Mouse (Mus musculus) neural tube, embryonic 12.5 days (tissue): ENCODE measurements around the gene Zfp750. TPM values are rescaled to one million over a fixed set of nuclear protein-coding genes. Genes with fewer than 3 reads are reported as not detected.

Experiments
- ATAC-seq: fragments of 200-750 bp; cut with Nextera tagmentation; 2 replicates; pipeline ENCODE4 v1.8.0; 2017; ENCODE audit warnings: low read depth, mild to moderate bottlenecking, moderate TSS enrichment, moderate library complexity; ENCODE audit not compliant: low FRiP score
- H3K27ac ChIP-seq: fragments of 300-500 bp; sonication (generic); 2 replicates; pipeline ENCODE4 v1.5.1; 2016
- H3K27me3 ChIP-seq: fragments of 300-500 bp; sonication (generic); replicated peaks from 2 replicates; pipeline ENCODE4 v1.6.1; 2016; ENCODE audit warnings: mild to moderate bottlenecking
- H3K36me3 ChIP-seq: fragments of 300-500 bp; sonication (generic); 2 replicates; pipeline ENCODE4 v1.6.1; 2016; ENCODE audit warnings: mild to moderate bottlenecking
- H3K4me1 ChIP-seq: fragments of 300-500 bp; sonication (generic); 2 replicates; pipeline ENCODE4 v1.6.1; 2016
- H3K4me2 ChIP-seq: fragments of 300-500 bp; sonication (generic); replicated peaks from 2 replicates; pipeline ENCODE4 v1.6.1; 2016; ENCODE audit warnings: mild to moderate bottlenecking
- H3K4me3 ChIP-seq: fragments of 300-500 bp; sonication (generic); 2 replicates; pipeline ENCODE4 v1.5.1; 2016
- H3K9ac ChIP-seq: fragments of 300-500 bp; sonication (generic); 2 replicates; pipeline ENCODE4 v1.6.1; 2016; ENCODE audit warnings: mild to moderate bottlenecking
- H3K9me3 ChIP-seq: fragments of 300-500 bp; sonication (generic); 2 replicates; pipeline ENCODE4 v1.6.1; 2016; ENCODE audit warnings: mild to moderate bottlenecking
- WGBS: fragments of 180-500 bp; shearing (Covaris S2); methylation state at CpG from one replicate; pipeline ENCODE4 v1.1.7; 2016; 5-methylcytosine and 5-hydroxymethylcytosine counted together
- polyA plus RNA-seq: library from polyadenylated mRNA; unstranded; fragments of >200 nt; fragmentation: Nextera tagmentation; extraction: Ambion mirVana; gene quantifications from 2 replicates; pipeline ENCODE4 v1.2.1, GENCODE M21; 2016

Gene Zfp750
- polyA plus RNA-seq: 0.63 and 0.82 TPM in 2 replicates

DNA sequence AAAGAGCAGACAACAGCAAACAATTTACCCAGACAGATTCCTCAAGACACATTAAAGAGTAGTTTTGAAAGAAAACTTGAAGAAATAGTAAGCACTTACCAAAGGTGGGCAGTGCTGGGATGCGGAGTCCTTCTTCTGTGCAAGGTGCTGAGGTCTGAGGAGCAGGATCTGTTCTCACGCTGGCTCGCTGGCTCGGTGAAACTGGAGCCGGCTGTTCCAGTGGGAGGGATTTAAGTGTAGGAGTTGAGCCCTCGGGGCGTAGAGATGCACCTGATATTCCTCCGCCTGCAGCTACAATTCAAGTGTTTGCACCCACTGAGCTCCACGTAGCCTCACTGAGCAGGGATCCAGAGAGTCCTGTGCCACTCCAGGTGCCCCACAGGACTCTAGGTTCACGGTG lies at the start of gene Zfp750:
Zfp750 (minus strand) TSS at position 203 of the 400 bp plus-strand sequence.
- H3K4me1 ChIP-seq: no peaks in the 10 kb centered on the region
- H3K27ac ChIP-seq: no peak within 1 kb of the TSS
- no peak for ATAC-seq
- WGBS: 48% methylated on average over 10 of the region's 10 CpGs
- H3K4me2 ChIP-seq: no peak within 1 kb of the TSS
- no peaks in the 10 kb centered on the region for H3K27me3 ChIP-seq
- no peak within 1 kb of the TSS for H3K4me3 ChIP-seq
- no peaks in the 10 kb centered on the region for H3K9me3 ChIP-seq
- no peak within 1 kb of the TSS for H3K9ac ChIP-seq
- H3K36me3 ChIP-seq: no peaks in the 10 kb centered on the region

DNA sequence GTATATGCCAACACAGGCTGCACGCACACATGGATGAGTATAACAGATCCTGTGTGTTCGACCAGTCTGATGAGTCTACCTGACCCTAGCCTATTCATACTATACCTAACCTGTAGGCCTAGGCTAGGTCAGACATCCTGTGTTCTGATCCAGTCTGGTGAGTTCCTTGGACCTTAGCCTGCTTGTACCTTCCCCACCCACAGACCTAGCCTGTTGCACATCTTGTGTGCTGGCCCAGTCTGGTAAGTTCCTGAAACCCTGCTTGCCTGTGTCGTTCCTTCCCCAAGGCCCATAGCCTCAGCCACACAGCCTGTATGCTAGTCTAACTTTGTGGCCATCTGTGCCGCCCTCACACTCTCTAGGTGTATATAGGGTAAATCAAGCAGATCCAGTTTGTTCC lies 45.1 kb upstream of the Zfp750 start:
- no peak overlapping the region for H3K9ac ChIP-seq
- WGBS: 95% methylated on average over 4 of the region's 4 CpGs
- ATAC-seq: no peak
- no peaks in the 10 kb centered on the region for H3K27me3 ChIP-seq
- no peak overlapping the region for H3K4me3 ChIP-seq
- H3K27ac ChIP-seq: no peak overlapping the region
- H3K4me1 ChIP-seq: no peaks in the 10 kb centered on the region
- peaks cover 5% of the 10 kb centered on the region; the same call in 1 of the 2 replicates for H3K36me3 ChIP-seq
- no peaks in the 10 kb centered on the region for H3K9me3 ChIP-seq
- no peak overlapping the region for H3K4me2 ChIP-seq

DNA sequence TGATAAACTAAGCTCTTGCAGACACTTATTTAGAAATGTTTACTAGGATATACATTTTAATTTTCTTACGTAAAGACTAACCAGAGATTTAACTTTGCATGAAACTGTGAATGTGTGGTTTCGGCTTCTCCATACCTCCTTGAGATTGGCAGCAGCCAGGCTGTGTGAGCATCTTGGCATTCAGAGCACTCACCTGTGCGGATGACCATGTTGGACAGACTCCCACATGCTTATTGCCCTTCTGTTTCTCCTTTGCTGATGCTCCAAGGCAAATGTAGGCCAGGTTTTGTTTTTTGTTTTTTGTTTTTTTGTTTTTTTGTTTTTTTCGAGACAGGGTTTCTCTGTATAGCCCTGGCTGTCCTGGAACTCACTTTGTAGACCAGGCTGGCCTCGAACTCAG lies 44.2 kb upstream of the Zfp750 start:
- Histone ChIP-seq H3K9me3 (no peaks in the 10 kb centered on the region), H3K27ac (no peak overlapping the region), H3K36me3 (peaks cover 5% of the 10 kb centered on the region; the same call in 1 of the 2 replicates), H3K4me2 (no peak overlapping the region), H3K9ac (no peak overlapping the region), H3K4me3 (no peak overlapping the region), H3K4me1 (no peaks in the 10 kb centered on the region), H3K27me3 (no peaks in the 10 kb centered on the region)
- WGBS: 93% methylated on average over 5 of the region's 5 CpGs
- no peak for ATAC-seq

DNA sequence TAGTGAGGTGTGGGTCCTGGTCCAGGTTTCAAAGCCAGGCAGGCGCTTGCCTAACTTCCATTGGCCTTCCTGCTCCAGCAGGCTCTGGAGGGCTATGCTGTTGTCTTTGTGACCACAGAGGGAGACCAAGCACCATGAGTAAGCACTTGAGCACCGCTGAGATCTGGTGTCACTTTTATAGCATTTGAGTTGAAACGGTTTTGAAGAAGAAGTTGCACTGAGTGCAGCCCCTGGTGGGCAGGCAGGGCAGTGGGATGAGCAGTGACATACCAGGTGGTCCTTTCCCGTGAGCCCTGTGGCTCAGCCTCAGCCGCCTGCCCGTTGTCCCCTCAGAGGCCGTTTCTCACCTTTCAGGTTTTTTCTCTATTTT lies 41.1 kb upstream of the Zfp750 start:
- H3K27me3 ChIP-seq: no peaks in the 10 kb centered on the region
- H3K4me2 ChIP-seq: no peak overlapping the region
- WGBS: 80% methylated on average over 7 of the region's 7 CpGs
- peaks cover 9% of the 10 kb centered on the region for H3K36me3 ChIP-seq
- no peaks in the 10 kb centered on the region for H3K4me1 ChIP-seq
- H3K9me3 ChIP-seq: no peaks in the 10 kb centered on the region
- no peak for ATAC-seq
- H3K4me3 ChIP-seq: no peak overlapping the region
- H3K27ac ChIP-seq: no peak overlapping the region
- H3K9ac ChIP-seq: no peak overlapping the region

DNA sequence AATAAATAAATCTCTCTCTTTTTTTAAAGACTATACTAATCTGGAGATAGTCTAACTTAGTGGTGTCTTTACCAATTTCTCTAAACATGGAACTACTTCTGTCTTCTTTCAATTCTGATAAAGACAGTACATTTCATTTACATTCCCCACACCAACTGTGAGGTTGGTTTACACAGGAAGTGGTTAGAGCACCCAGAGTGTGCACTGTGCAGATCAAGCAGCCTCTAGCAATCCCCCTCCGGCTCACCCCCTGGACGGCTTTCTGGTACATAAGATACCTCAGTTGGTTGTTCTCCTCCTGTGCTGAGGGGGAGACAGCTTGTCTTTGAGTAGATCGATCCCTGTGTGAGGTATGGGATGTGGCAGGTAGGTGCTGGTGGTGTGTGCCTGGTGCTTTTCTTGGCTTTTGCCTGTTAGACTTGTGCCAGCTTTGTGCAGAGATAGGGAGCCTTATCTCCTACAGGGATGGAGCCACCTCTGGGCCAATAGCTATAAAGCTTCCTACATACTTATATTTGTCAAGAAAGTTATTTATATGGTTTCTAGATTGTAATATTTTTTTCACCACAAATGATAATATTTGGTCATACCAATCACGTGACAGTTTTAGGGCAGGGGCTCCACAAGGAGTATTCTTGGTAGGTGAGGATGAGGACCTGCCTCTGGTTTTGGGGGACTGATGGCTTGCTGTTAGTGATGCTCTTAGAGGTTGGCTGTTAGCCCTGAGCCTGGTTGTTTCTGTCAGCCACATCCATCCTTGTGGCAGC lies 40.6 kb upstream of the Zfp750 start:
- Histone ChIP-seq H3K27ac (no peak overlapping the region), H3K9ac (no peak overlapping the region), H3K4me2 (no peak overlapping the region), H3K4me1 (no peaks in the 10 kb centered on the region), H3K9me3 (no peaks in the 10 kb centered on the region), H3K4me3 (no peak overlapping the region), H3K27me3 (no peaks in the 10 kb centered on the region), H3K36me3 (peaks cover 9% of the 10 kb centered on the region)
- no peak for ATAC-seq
- WGBS: 89% methylated on average over 4 of the region's 4 CpGs

DNA sequence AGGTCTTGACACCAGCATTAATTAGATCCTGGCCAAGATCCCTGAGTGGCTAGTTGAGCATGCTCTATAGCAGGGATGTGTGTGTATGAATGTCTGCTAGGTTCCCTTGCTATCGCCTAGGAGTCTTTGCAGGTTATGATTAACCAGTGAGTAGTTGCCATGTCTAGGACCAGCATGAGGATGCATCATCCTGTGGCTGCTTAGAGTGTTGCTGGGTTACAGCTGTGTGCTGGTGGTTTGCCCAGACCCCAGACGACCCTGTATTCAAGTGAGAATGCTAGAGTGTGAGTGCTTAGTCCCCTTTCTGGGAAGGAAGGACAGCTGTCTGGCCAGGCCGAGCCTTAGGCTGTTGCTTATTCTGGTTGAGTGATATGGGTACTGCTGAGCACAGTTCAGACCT lies 39.4 kb upstream of the Zfp750 start:
- WGBS: 95% methylated on average over 3 of the region's 3 CpGs
- no peak for ATAC-seq
- no peaks in the 10 kb centered on the region for H3K4me1 ChIP-seq
- H3K9ac ChIP-seq: no peak overlapping the region
- no peaks in the 10 kb centered on the region for H3K9me3 ChIP-seq
- no peak overlapping the region for H3K4me3 ChIP-seq
- no peak overlapping the region for H3K4me2 ChIP-seq
- no peak overlapping the region for H3K27ac ChIP-seq
- H3K36me3 ChIP-seq: peaks cover 4% of the 10 kb centered on the region; the same call in 1 of the 2 replicates
- H3K27me3 ChIP-seq: no peaks in the 10 kb centered on the region

DNA sequence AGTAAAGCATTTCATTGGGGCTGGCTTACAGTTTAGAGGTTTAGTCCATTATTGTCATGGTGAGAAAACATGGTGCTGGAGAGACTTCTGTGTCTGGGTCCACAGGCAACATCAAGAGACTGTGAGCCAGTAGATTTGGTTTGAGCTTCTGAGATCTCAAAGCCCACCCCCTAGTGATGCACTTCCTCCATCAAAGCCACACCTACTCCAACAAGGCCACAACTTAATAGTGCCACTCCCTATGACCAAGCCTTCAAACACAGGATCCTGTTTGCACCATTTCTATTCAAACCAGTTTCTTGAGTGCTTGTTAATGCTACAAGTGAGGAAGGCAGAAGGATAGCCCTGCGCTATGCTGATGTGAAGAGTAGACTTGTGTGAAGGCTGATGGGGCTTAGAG lies 38.8 kb upstream of the Zfp750 start:
- 98% methylated on average over 1 of the region's 1 CpGs for WGBS
- no peak for ATAC-seq

DNA sequence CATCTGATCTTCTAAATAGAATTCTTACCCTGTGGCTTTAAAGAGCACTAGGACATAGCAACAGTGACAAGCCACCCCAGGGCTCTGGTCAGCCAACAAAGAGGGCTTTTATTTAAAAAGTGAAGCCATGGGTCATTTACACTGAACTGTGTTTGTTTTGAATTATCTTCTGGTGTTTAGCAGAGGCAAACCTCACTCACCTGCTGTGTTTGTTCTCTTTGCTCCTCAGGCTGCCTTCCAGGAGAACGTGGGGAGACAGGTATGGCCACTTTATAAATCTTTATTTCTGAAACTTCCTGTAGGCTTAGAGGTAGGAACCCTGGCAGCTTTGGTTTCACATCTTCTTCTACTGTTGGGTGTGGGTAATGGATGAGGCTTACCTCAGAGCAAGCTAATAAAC lies 37.6 kb upstream of the Zfp750 start:
- no peak for ATAC-seq
- no peak overlapping the region for H3K9ac ChIP-seq
- WGBS: 71% methylated on average over 1 of the region's 1 CpGs
- H3K4me3 ChIP-seq: no peak overlapping the region
- no peaks in the 10 kb centered on the region for H3K9me3 ChIP-seq
- H3K36me3 ChIP-seq: peaks cover 4% of the 10 kb centered on the region; the same call in 1 of the 2 replicates
- H3K4me1 ChIP-seq: peaks cover 4% of the 10 kb centered on the region
- H3K27ac ChIP-seq: no peak overlapping the region
- H3K27me3 ChIP-seq: no peaks in the 10 kb centered on the region
- H3K4me2 ChIP-seq: no peak overlapping the region

More for the DNA sequence above, 38.8 kb upstream of the Zfp750 start:
- Histone ChIP-seq H3K4me1 (no peaks in the 10 kb centered on the region), H3K4me2 (no peak overlapping the region), H3K9me3 (no peaks in the 10 kb centered on the region), H3K9ac (no peak overlapping the region), H3K4me3 (no peak overlapping the region), H3K27me3 (no peaks in the 10 kb centered on the region), H3K36me3 (peaks cover 4% of the 10 kb centered on the region; the same call in 1 of the 2 replicates), H3K27ac (no peak overlapping the region)

DNA sequence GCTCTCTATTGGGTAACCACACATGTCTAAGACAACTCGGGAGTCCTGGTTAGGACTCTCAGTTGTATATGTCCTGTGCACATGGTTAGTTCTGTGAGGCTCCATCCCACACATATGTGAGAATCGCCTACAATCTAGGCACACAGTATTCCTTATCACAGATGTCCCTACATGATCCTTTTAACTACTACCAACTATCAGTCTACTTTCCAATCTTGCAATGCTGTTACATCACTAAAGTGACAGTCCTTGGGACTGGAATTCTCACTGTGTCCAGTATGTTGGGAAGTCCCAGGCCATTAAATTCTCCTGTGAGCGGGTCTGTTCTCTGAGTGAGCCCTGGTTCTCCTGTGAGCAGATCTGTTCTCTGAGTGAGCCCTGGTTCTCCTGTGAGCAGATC lies 34.3 kb upstream of the Zfp750 start:
- Histone ChIP-seq H3K27ac (no peak overlapping the region), H3K9ac (no peak overlapping the region), H3K4me2 (no peak overlapping the region), H3K4me3 (no peak overlapping the region), H3K4me1 (peaks cover 27% of the 10 kb centered on the region), H3K36me3 (peaks cover 4% of the 10 kb centered on the region; the same call in 1 of the 2 replicates), H3K9me3 (no peaks in the 10 kb centered on the region), H3K27me3 (no peaks in the 10 kb centered on the region)
- WGBS: 92% methylated on average over 3 of the region's 3 CpGs
- ATAC-seq: no peak

DNA sequence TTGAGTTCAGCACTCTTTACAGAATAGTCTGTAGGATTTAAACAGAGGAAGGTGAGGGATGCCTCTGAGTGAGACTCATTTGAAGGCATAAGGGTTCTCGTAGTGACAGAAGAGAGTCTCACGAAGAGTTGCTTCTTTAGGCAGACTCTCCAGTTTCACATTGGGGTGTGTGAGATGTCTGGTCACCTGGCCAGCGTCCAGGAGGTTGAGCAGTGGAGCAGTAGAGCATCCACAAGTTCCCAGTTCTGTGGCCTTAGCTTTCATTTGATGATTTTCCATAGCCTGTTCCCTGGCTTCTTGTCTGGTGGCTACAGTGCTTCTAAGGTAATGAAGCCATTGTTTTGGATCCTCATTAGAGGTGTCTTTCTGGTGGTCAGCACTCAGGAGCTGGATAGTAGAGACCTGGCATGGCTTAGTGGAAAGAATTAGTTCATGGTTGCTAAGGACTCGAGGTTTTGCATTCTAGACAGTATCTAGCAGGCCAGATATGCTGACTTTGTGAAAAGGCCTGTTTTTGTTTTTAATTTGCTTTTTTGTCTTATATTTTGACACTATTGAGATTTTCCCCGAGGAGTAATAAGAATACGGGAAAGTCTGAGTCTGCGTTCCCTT lies 33.8 kb upstream of the Zfp750 start:
- Histone ChIP-seq H3K4me2 (no peak overlapping the region), H3K27ac (no peak overlapping the region), H3K36me3 (peaks cover 4% of the 10 kb centered on the region; the same call in 1 of the 2 replicates), H3K9me3 (no peaks in the 10 kb centered on the region), H3K9ac (no peak overlapping the region), H3K4me3 (no peak overlapping the region), H3K4me1 (peaks cover 31% of the 10 kb centered on the region), H3K27me3 (no peaks in the 10 kb centered on the region)
- WGBS: 90% methylated on average over 7 of the region's 7 CpGs
- ATAC-seq: no peak

DNA sequence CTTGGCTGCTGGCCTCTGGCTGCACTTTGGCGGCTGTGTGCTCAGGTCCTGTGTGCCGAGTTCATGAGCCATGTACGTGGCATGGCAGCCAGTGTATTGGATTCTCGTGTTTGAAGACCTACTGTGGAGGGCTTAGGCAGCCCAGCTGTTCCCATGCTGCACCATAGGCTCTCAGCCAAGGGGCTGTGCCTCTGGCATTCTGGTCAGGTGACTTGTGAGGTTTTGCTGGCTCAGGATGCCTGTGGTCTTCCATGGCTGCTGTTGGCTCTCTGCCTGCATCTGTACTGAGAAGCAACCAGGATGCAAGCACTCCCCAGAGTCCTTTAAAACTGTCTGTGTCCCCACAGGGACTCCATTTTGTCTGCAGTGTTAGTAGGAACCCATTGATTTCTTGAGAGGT lies 33.0 kb upstream of the Zfp750 start:
- Histone ChIP-seq H3K4me3 (no peak overlapping the region), H3K4me2 (no peak overlapping the region), H3K9me3 (no peaks in the 10 kb centered on the region), H3K36me3 (peaks cover 2% of the 10 kb centered on the region; the same call in 1 of the 2 replicates), H3K27me3 (no peaks in the 10 kb centered on the region), H3K9ac (no peak overlapping the region), H3K4me1 (peaks cover 31% of the 10 kb centered on the region), H3K27ac (no peak overlapping the region)
- no peak for ATAC-seq
- 82% methylated on average over 4 of the region's 4 CpGs for WGBS

DNA sequence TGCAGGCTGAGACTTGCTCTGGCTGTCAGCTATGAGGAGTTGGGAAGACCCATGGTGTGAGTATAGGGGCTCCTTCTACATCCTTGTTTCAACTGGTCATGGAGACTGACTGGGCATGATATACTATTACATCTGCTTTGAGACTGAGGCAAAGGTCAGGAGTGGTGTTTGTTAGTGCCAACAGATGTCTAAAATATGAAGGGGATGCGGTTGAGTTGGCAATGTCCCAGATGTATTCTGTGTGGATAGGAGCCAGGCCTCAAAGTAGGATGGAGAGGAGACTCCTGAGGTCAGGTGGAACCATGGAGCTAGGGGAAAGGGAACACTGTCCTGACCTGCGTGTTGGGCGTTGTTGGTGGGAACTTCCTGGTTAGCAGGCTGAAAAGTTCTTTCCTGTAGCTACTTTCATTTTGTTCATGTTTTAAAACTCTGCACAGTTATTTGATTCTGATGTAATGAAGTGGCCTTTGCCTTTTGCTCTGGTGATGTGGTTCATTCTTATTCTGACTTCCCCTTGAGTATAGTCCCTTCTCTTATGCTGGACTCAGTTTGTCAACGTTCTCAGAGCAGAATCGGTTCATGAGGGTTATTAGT lies 32.2 kb upstream of the Zfp750 start:
- H3K4me2 ChIP-seq: no peak overlapping the region
- H3K36me3 ChIP-seq: no peaks in the 10 kb centered on the region
- H3K4me1 ChIP-seq: peaks cover 31% of the 10 kb centered on the region
- H3K27ac ChIP-seq: no peak overlapping the region
- WGBS: 88% methylated on average over 5 of the region's 5 CpGs
- H3K9me3 ChIP-seq: no peaks in the 10 kb centered on the region
- ATAC-seq: no peak
- no peak overlapping the region for H3K9ac ChIP-seq
- no peak overlapping the region for H3K4me3 ChIP-seq
- no peaks in the 10 kb centered on the region for H3K27me3 ChIP-seq
